Mouse (Mus musculus) mammary gland, adult 2 months (tissue): ENCODE results near the gene Tra2a. TPM values are rescaled to one million over a fixed set of nuclear protein-coding genes. Genes with fewer than 3 reads are reported as not detected.

ENCODE experiments used
- polyA plus RNA-seq: library from polyadenylated mRNA; depleted of rRNA; stranded (reverse); fragments of >200 nt; gene quantifications from 2 replicates; pipeline ENCODE4 v1.2.3, GENCODE M21; 2012; ENCODE audit warnings: low replicate concordance; rRNA removed

The Tra2a gene
- polyA plus RNA-seq: 23.8 and 35.6 TPM in 2 replicates

GRCm38 (mm10) chr6:49263847-49264243, at the start of gene Tra2a:
Gene Tra2a, minus strand, starts transcription at chr6:49264033.

GRCm38 (mm10) chr6:49214928-49215747, 48.7 kb downstream of the Tra2a start, which contains the start of gene Igf2bp3:
Gene Igf2bp3, minus strand, starts transcription at chr6:49214957.

Other genes with a start within 250 kb of the Tra2a start
- 16.9 and 30.9 TPM in 2 replicates for gene Gpnmb, start 227.5 kb downstream of the Tra2a start, polyA plus RNA-seq
- 18.4 and 27.9 TPM in 2 replicates for gene Malsu1, start 190.2 kb downstream of the Tra2a start, polyA plus RNA-seq
- gene Igf2bp3, start 49.1 kb downstream of the Tra2a start, polyA plus RNA-seq: 0.11 and 0.14 TPM in 2 replicates
- 2.5 and 2.8 TPM in 2 replicates for gene Ccdc126, start 55.2 kb upstream of the Tra2a start, polyA plus RNA-seq
- gene Fam221a, start 103.7 kb upstream of the Tra2a start, polyA plus RNA-seq: 2.7 and 3.0 TPM in 2 replicates
- gene Stk31, start 131.6 kb upstream of the Tra2a start, polyA plus RNA-seq: 0.09 TPM in 1 of 2 replicates, not detected in the other